Mouse (Mus musculus): ENCODE measurements around the gene Ppp4r3a. TPM values are rescaled to one million over a fixed set of nuclear protein-coding genes. Genes with fewer than 3 reads are reported as not detected.
"Not testable (repeated sequence)": the region's sequence is repeated elsewhere in the genome, so short reads cannot be mapped to it uniquely, and the experiment has no call there.

The Ppp4r3a gene
- polyA plus RNA-seq (2014; fragmentation: Nextera tagmentation; extraction: Ambion mirVana), result 27.7 and 32.0 TPM in 2 replicates

- Histone ChIP-seq H3K9me3 (ENCODE audit: control insufficient read depth, low read length) (no peaks in the 10 kb centered on the region), H3K27ac (ENCODE audit: low read depth, low read length) (peak within 1 kb of the TSS; percentile 99), H3K4me3 (ENCODE audit: low read depth, low read length) (peak within 1 kb of the TSS; percentile 99), H3K9ac (replicated peaks; ENCODE audit: low read depth, low read length) (peak within 1 kb of the TSS; percentile 93), H3K4me1 (ENCODE audit: control insufficient read depth, insufficient read depth, low read length) (peaks cover 18% of the 10 kb centered on the region), H3K4me2 (ENCODE audit: low read depth, low read length) (peak within 1 kb of the TSS; percentile 81), H3K36me3 (ENCODE audit: control insufficient read depth, insufficient read depth, low read length) (no peaks in the 10 kb centered on the region), H3K27me3 (ENCODE audit: control insufficient read depth, insufficient read depth, low read length) (no peaks in the 10 kb centered on the region; the same call in 1 of the 2 replicates)
- ATAC-seq (ENCODE audit: low read depth), result peak; percentile 95
- WGBS, result under 1% methylated on average over 53 of the region's 90 CpGs
Observed at GRCm38 (mm10) chr12:101083076-101083838, at the start of gene Ppp4r3a. Ppp4r3a (minus strand) TSS chr12:101083702.

- no peak overlapping the region for H3K9ac ChIP-seq (replicated peaks; ENCODE audit: low read depth, low read length)
- no peak overlapping the region for H3K4me2 ChIP-seq (ENCODE audit: low read depth, low read length)
- H3K27ac ChIP-seq (ENCODE audit: low read depth, low read length), result no peak overlapping the region
- no peaks in the 10 kb centered on the region for H3K4me1 ChIP-seq (ENCODE audit: control insufficient read depth, insufficient read depth, low read length)
- no peak overlapping the region for H3K4me3 ChIP-seq (ENCODE audit: low read depth, low read length)
- WGBS, result 16% methylated on average over 1 of the region's 1 CpGs
- peak; percentile 66 for ATAC-seq (ENCODE audit: low read depth)
- no peaks in the 10 kb centered on the region for H3K9me3 ChIP-seq (ENCODE audit: control insufficient read depth, low read length)
- H3K27me3 ChIP-seq (ENCODE audit: control insufficient read depth, insufficient read depth, low read length), result no peaks in the 10 kb centered on the region
- no peaks in the 10 kb centered on the region for H3K36me3 ChIP-seq (ENCODE audit: control insufficient read depth, insufficient read depth, low read length)
Observed at GRCm38 (mm10) chr12:101123013-101123412, 39.5 kb upstream of the Ppp4r3a start.

GRCm38 (mm10) chr12:101122066-101122465, 38.6 kb upstream of the Ppp4r3a start:
- not testable (repeated sequence) for H3K4me3 ChIP-seq (ENCODE audit: low read depth, low read length); ATAC-seq (ENCODE audit: low read depth); H3K36me3 ChIP-seq (ENCODE audit: control insufficient read depth, insufficient read depth, low read length); H3K4me2 ChIP-seq (ENCODE audit: low read depth, low read length); H3K27me3 ChIP-seq (ENCODE audit: control insufficient read depth, insufficient read depth, low read length); H3K9me3 ChIP-seq (ENCODE audit: control insufficient read depth, low read length); H3K9ac ChIP-seq (replicated peaks; ENCODE audit: low read depth, low read length); H3K4me1 ChIP-seq (ENCODE audit: control insufficient read depth, insufficient read depth, low read length); H3K27ac ChIP-seq (ENCODE audit: low read depth, low read length)
- WGBS, result 75% methylated on average over 4 of the region's 4 CpGs

- not testable (repeated sequence) for H3K4me2 ChIP-seq (ENCODE audit: low read depth, low read length); H3K4me1 ChIP-seq (ENCODE audit: control insufficient read depth, insufficient read depth, low read length); H3K9ac ChIP-seq (replicated peaks; ENCODE audit: low read depth, low read length); H3K9me3 ChIP-seq (ENCODE audit: control insufficient read depth, low read length); H3K36me3 ChIP-seq (ENCODE audit: control insufficient read depth, insufficient read depth, low read length); H3K27me3 ChIP-seq (ENCODE audit: control insufficient read depth, insufficient read depth, low read length); H3K4me3 ChIP-seq (ENCODE audit: low read depth, low read length); ATAC-seq (ENCODE audit: low read depth); H3K27ac ChIP-seq (ENCODE audit: low read depth, low read length)
- WGBS, result 87% methylated on average over 3 of the region's 3 CpGs
Observed at GRCm38 (mm10) chr12:101109794-101110585, 26.5 kb upstream of the Ppp4r3a start.

GRCm38 (mm10) chr12:101107722-101108121, 24.2 kb upstream of the Ppp4r3a start:
- Histone ChIP-seq H3K9ac (replicated peaks; ENCODE audit: low read depth, low read length) (no peak overlapping the region), H3K9me3 (ENCODE audit: control insufficient read depth, low read length) (no peaks in the 10 kb centered on the region), H3K36me3 (ENCODE audit: control insufficient read depth, insufficient read depth, low read length) (no peaks in the 10 kb centered on the region), H3K27ac (ENCODE audit: low read depth, low read length) (no peak overlapping the region), H3K4me2 (ENCODE audit: low read depth, low read length) (no peak overlapping the region), H3K4me3 (ENCODE audit: low read depth, low read length) (no peak overlapping the region), H3K27me3 (ENCODE audit: control insufficient read depth, insufficient read depth, low read length) (no peaks in the 10 kb centered on the region), H3K4me1 (ENCODE audit: control insufficient read depth, insufficient read depth, low read length) (no peaks in the 10 kb centered on the region)
- no peak for ATAC-seq (ENCODE audit: low read depth)
- 98% methylated on average over 1 of the region's 1 CpGs for WGBS

- WGBS, result 36% methylated on average over 5 of the region's 5 CpGs
- no peaks in the 10 kb centered on the region for H3K9me3 ChIP-seq (ENCODE audit: control insufficient read depth, low read length)
- no peak overlapping the region for H3K4me3 ChIP-seq (ENCODE audit: low read depth, low read length)
- H3K36me3 ChIP-seq (ENCODE audit: control insufficient read depth, insufficient read depth, low read length), result no peaks in the 10 kb centered on the region
- no peaks in the 10 kb centered on the region for H3K27me3 ChIP-seq (ENCODE audit: control insufficient read depth, insufficient read depth, low read length)
- H3K9ac ChIP-seq (replicated peaks; ENCODE audit: low read depth, low read length), result no peak overlapping the region
- H3K4me2 ChIP-seq (ENCODE audit: low read depth, low read length), result no peak overlapping the region
- no peak overlapping the region for H3K27ac ChIP-seq (ENCODE audit: low read depth, low read length)
- H3K4me1 ChIP-seq (ENCODE audit: control insufficient read depth, insufficient read depth, low read length), result no peaks in the 10 kb centered on the region
- no peak for ATAC-seq (ENCODE audit: low read depth)
Observed at GRCm38 (mm10) chr12:101105571-101105970, 22.1 kb upstream of the Ppp4r3a start.

- no peak overlapping the region for H3K4me3 ChIP-seq (ENCODE audit: low read depth, low read length)
- H3K9me3 ChIP-seq (ENCODE audit: control insufficient read depth, low read length), result no peaks in the 10 kb centered on the region
- WGBS, result 82% methylated on average over 3 of the region's 3 CpGs
- no peak for ATAC-seq (ENCODE audit: low read depth)
- H3K27me3 ChIP-seq (ENCODE audit: control insufficient read depth, insufficient read depth, low read length), result no peaks in the 10 kb centered on the region
- no peak overlapping the region for H3K9ac ChIP-seq (replicated peaks; ENCODE audit: low read depth, low read length)
- H3K4me1 ChIP-seq (ENCODE audit: control insufficient read depth, insufficient read depth, low read length), result no peaks in the 10 kb centered on the region
- no peak overlapping the region for H3K4me2 ChIP-seq (ENCODE audit: low read depth, low read length)
- no peaks in the 10 kb centered on the region for H3K36me3 ChIP-seq (ENCODE audit: control insufficient read depth, insufficient read depth, low read length)
- no peak overlapping the region for H3K27ac ChIP-seq (ENCODE audit: low read depth, low read length)
Observed at GRCm38 (mm10) chr12:101102648-101103047, 19.1 kb upstream of the Ppp4r3a start.

GRCm38 (mm10) chr12:101093678-101094077, 10.2 kb upstream of the Ppp4r3a start:
- not testable (repeated sequence) for H3K9me3 ChIP-seq (ENCODE audit: control insufficient read depth, low read length); H3K27me3 ChIP-seq (ENCODE audit: control insufficient read depth, insufficient read depth, low read length); H3K9ac ChIP-seq (replicated peaks; ENCODE audit: low read depth, low read length); H3K4me1 ChIP-seq (ENCODE audit: control insufficient read depth, insufficient read depth, low read length); H3K36me3 ChIP-seq (ENCODE audit: control insufficient read depth, insufficient read depth, low read length); H3K4me2 ChIP-seq (ENCODE audit: low read depth, low read length); H3K27ac ChIP-seq (ENCODE audit: low read depth, low read length); H3K4me3 ChIP-seq (ENCODE audit: low read depth, low read length); ATAC-seq (ENCODE audit: low read depth)
- 57% methylated on average over 3 of the region's 3 CpGs for WGBS

- Histone ChIP-seq H3K4me3 (ENCODE audit: low read depth, low read length) (no peak overlapping the region), H3K4me2 (ENCODE audit: low read depth, low read length) (no peak overlapping the region), H3K9me3 (ENCODE audit: control insufficient read depth, low read length) (no peaks in the 10 kb centered on the region), H3K27me3 (ENCODE audit: control insufficient read depth, insufficient read depth, low read length) (no peaks in the 10 kb centered on the region), H3K4me1 (ENCODE audit: control insufficient read depth, insufficient read depth, low read length) (no peaks in the 10 kb centered on the region), H3K9ac (replicated peaks; ENCODE audit: low read depth, low read length) (no peak overlapping the region), H3K27ac (ENCODE audit: low read depth, low read length) (no peak overlapping the region), H3K36me3 (ENCODE audit: control insufficient read depth, insufficient read depth, low read length) (no peaks in the 10 kb centered on the region)
- no peak for ATAC-seq (ENCODE audit: low read depth)
- 83% methylated on average over 1 of the region's 1 CpGs for WGBS
Observed at GRCm38 (mm10) chr12:101089955-101090354, 6.5 kb upstream of the Ppp4r3a start.

Data from neural tube, embryonic 14.5 days (tissue).